Mouse (Mus musculus) thymus, adult 2 months (tissue): ENCODE results near the gene Golph3. TPM values are rescaled to one million over a fixed set of nuclear protein-coding genes. Genes with fewer than 3 reads are reported as not detected.

Experiments
- DNase-seq: peaks from one replicate; pipeline ENCODE4 v3.0.0; 2021
- H3K27ac ChIP-seq: fragments of 200-500 bp; 2 replicates; pipeline ENCODE4 v1.5.1; 2012; ENCODE audit warnings: low read length, control low read depth; ENCODE audit not compliant: control insufficient read depth, insufficient read depth
- H3K27me3 ChIP-seq: fragments of 200-500 bp; 2 replicates; pipeline ENCODE4 v1.6.1; 2012; ENCODE audit warnings: mild to moderate bottlenecking, low read length, moderate library complexity, mixed read lengths; ENCODE audit not compliant: control insufficient read depth, insufficient read depth
- H3K36me3 ChIP-seq: fragments of 200-500 bp; 2 replicates; pipeline ENCODE4 v1.6.1; 2012; ENCODE audit warnings: mild to moderate bottlenecking, low read length, moderate library complexity; ENCODE audit not compliant: control insufficient read depth, insufficient read depth
- H3K4me1 ChIP-seq: fragments of 200-500 bp; replicated peaks from 2 replicates; pipeline ENCODE4 v1.6.1; 2012; ENCODE audit warnings: low read length; ENCODE audit not compliant: control insufficient read depth, insufficient read depth
- H3K4me3 ChIP-seq: fragments of 200-500 bp; 2 replicates; pipeline ENCODE4 v1.5.1; 2012; ENCODE audit warnings: mild to moderate bottlenecking, low read length, control low read depth, moderate library complexity; ENCODE audit not compliant: control insufficient read depth, insufficient read depth
- CTCF ChIP-seq: fragments of 200-500 bp; IDR thresholded peaks from 2 replicates; pipeline ENCODE4 v1.5.1; 2012; ENCODE audit warnings: mild to moderate bottlenecking, control low read depth, low read length, moderate library complexity, borderline replicate concordance; ENCODE audit not compliant: control insufficient read depth, poor library complexity, insufficient read depth; ENCODE audit errors: extremely low read depth
- POLR2A ChIP-seq: fragments of 200-500 bp; IDR thresholded peaks from 2 replicates; pipeline ENCODE4 v1.6.1; 2012; ENCODE audit warnings: mild to moderate bottlenecking, low read length, control low read depth, moderate library complexity; ENCODE audit not compliant: control insufficient read depth, poor library complexity, insufficient read depth; ENCODE audit errors: extremely low read depth
- WGBS: fragments of 180-500 bp; shearing (Covaris S2); methylation state at CpG from one replicate; pipeline ENCODE4 v1.1.7; 2018; 5-methylcytosine and 5-hydroxymethylcytosine counted together
- polyA plus RNA-seq: library from polyadenylated mRNA; depleted of rRNA; stranded (reverse); fragments of >200 nt; gene quantifications from 2 replicates; pipeline ENCODE4 v1.2.3, GENCODE M21; 2012; rRNA removed

Gene Golph3
- 91.4 and 95.5 TPM in 2 replicates for polyA plus RNA-seq

DNA sequence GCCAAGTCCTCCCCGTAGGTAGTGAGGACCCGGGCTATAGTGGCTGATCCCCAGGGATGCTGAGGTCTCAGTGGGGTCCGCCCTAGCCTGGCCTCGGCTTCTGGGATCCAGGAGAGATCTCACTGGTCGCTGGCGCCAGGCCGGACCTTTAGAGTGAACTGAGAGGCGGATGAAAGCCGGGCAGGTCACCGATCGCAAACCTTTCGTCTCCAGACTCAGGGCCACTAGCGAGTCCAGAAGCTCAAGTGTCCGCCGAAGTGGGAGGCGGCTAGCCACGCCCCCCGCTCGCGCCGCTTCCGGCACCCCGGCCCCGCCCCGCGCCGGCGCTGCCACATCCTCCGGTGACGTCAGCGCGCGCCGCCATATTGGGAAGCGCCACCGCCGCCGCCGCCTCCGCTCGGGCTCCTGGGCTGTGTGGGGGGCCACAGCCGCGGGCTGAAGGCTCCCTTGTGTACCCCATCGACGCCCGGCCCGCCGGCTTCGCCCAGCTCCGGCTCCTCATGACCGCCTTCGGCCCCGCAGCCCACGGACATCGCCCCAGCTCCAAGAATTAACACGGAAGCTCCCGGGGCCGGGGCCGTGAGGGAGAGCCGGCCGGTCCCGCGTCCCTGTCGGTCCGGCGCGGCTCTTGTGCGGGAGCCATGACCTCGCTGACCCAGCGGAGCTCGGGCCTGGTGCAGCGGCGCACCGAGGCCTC is at the start of gene Golph3:
Golph3 (plus strand) TSS at position 360 of the 697 bp plus-strand sequence.
- no peak for TF ChIP-seq CTCF
- peak; percentile 80 for TF ChIP-seq POLR2A
- peak within 1 kb of the TSS; percentile 83 for H3K4me3 ChIP-seq
- H3K27ac ChIP-seq = peak within 1 kb of the TSS; percentile 38; the same call in 1 of the 2 replicates
- WGBS = under 1% methylated on average over 56 of the region's 74 CpGs
- DNase-seq = peak; percentile 93
- peaks cover 2% of the 10 kb centered on the region; the same call in 1 of the 2 replicates for H3K27me3 ChIP-seq
- no peaks in the 10 kb centered on the region for H3K36me3 ChIP-seq
- H3K4me1 ChIP-seq = peaks cover 2% of the 10 kb centered on the region

DNA sequence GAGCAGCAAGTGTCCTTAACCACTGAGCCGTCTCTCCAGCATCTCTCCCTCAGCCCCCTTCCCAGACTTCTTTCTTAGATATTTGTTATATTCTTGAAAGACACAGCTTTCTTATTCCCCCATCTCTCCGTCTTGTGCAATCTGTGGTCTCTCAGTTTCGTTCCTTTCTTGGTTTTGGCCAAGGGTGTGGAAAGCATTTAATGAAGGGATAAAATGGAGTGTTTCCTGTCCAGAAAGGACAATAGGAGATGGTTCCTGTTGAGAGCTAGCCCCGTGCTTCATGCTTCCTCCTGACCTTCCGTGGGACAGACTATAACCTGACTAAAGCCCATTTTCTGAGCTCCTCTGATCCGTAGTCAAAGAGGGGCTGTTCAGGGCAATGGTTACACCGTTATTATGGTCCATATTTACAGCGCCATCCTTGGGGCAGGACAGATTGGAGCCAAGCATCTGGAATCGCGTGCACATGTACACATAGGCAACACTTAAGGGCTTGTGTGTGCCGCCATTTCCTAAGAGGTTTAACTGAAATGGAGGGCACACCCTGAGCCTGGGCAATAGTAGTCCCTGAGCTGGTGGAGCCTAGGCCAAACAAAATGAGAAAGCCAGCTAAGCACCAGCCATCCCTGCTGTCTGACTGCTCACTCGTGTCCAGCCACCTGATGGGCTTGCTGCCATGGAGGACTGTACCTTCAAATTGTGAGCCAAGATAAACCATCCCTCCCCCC is 47.8 kb upstream of the Golph3 start:
- H3K4me3 ChIP-seq = no peak overlapping the region
- H3K27ac ChIP-seq = no peak overlapping the region
- WGBS = 91% methylated on average over 12 of the region's 12 CpGs
- no peak for TF ChIP-seq CTCF
- no peak for TF ChIP-seq POLR2A
- no peaks in the 10 kb centered on the region for H3K4me1 ChIP-seq
- no peaks in the 10 kb centered on the region for H3K27me3 ChIP-seq
- no peak for DNase-seq
- peaks cover 20% of the 10 kb centered on the region for H3K36me3 ChIP-seq

DNA sequence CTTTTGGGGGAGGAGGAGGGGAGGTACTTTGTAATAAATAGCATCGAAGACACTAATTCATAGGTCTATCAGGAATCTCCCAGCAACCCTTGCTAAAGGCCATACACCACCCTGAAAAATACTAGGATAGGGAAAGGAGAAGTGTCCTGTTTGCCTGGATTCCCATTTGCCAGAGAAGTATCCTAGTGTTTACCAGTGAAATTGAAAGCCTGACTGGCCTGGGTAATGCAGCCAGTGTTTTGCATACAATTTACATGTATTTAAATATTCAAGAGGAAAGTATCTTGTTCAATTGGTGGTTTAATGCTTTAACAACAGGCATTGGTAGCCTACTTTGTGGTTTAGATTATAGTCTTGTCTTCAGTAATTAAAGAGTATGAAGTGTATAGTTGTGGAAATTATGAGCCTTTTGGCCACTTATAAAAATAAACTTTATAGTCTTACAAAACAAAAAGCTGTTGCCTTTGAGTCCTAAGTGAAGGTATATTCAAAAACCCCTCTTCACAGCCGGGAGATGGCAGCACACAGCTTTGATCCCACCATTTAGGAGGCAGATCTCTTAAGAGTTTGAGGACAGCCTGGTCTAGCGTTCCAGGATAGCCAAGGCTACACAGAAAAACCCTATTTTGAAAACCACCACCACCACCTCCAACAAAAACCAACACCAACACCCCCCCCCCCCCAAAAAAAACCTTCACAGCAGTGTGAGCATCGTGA is 47.0 kb upstream of the Golph3 start:
- DNase-seq = no peak
- peaks cover 20% of the 10 kb centered on the region for H3K36me3 ChIP-seq
- H3K27ac ChIP-seq = no peak overlapping the region
- H3K4me1 ChIP-seq = no peaks in the 10 kb centered on the region
- H3K27me3 ChIP-seq = no peaks in the 10 kb centered on the region
- TF ChIP-seq CTCF = no peak
- TF ChIP-seq POLR2A = no peak
- no peak overlapping the region for H3K4me3 ChIP-seq
- whole genome bisulfite sequencing = 78% methylated on average over 4 of the region's 4 CpGs

DNA sequence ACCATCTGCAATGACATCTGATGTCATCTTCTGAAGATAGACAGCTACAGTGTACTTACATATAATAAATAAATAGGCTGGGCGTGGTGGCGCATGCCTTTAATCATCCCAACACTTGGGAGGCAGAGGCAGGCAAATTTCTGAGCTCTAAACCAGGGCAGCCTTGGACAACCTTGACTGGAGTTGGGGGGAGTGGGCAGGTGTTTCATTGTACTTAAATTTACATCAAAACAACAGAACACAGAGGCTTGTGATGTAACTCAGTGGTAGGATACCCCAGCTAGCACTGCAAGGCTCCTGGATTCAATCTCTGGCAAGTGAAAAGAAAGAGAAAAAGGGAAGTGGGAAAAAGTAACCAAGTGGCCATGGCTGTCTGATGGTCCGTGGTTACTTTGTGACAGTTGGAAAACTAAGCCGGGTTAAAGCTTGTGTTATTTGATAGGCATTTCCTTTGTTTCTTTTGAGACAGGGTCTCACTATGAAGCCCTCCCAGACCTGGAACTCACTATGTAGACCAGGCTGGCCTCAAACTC is 46.1 kb upstream of the Golph3 start:
- Histone ChIP-seq H3K27ac (no peak overlapping the region), H3K4me1 (no peaks in the 10 kb centered on the region), H3K4me3 (no peak overlapping the region), H3K36me3 (peaks cover 12% of the 10 kb centered on the region), H3K27me3 (no peaks in the 10 kb centered on the region)
- no peak for TF ChIP-seq POLR2A
- TF ChIP-seq CTCF = no peak
- 53% methylated on average over 4 of the region's 4 CpGs for WGBS
- DNase-seq = no peak

DNA sequence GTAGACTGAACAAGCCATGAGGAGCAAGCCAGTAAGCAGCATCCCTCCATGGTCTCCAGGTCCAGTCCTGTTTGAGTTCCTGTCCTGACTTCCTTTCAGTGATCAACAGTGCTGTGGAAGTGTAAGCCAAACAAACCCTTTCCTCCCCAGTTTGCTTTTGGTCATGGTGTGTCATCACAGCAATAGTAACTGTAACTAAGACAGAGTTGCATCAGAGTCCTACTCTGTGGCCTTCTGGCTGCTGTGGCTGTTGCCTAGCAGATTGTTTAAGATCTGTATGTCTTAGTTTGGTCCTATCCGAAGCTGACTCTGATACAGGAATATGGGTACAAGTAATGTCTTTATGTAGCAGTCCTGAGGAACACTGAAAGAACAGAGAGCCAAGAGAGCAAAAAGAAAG is 41.4 kb upstream of the Golph3 start:
- Histone ChIP-seq H3K36me3 (no peaks in the 10 kb centered on the region), H3K27me3 (no peaks in the 10 kb centered on the region), H3K27ac (no peak overlapping the region), H3K4me1 (peaks cover 6% of the 10 kb centered on the region), H3K4me3 (no peak overlapping the region)
- WGBS = 95% methylated on average over 1 of the region's 1 CpGs
- TF ChIP-seq POLR2A (no peak), CTCF (no peak)
- DNase-seq = no peak

DNA sequence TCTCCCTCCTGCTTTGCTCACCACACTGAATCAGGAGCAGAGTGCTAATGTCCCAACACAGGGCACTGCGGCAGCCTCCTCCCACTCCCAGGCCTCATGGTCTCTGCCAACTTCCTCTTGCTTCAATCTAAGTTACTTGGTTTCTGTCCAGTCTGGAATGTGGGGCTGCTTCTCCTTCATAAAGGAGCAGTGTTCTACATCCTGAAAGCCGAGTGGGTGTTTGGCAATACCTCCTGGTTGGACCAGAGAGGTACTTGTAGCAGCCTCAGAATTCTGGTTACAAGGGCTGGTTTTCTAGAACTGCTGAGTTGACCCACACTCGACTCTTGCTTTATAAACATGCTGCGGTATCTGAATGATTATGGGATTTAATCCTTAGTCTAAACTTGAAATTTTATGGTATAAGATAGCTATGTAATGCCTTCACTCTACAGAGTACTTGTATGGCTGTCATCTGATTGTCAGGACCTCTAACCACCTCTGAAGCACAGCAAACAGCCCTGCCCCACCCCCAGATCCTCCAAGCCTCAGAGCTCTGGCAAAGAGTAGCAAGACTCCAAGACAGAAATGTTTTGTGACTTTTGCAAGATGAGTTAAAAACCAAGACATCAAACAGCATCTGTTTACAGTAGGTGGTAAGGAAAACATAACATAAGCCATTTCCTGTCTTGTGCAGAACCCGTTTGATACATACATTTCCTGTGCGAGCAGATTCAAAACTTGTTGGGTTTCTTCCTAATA is 36.3 kb upstream of the Golph3 start:
- no peaks in the 10 kb centered on the region for H3K27me3 ChIP-seq
- peak; percentile 24 for DNase-seq
- H3K36me3 ChIP-seq = no peaks in the 10 kb centered on the region
- peaks cover 13% of the 10 kb centered on the region for H3K4me1 ChIP-seq
- no peak for TF ChIP-seq CTCF
- no peak for TF ChIP-seq POLR2A
- WGBS = 69% methylated on average over 6 of the region's 6 CpGs
- H3K4me3 ChIP-seq = no peak overlapping the region
- peak overlapping the region; percentile 35; the same call in 1 of the 2 replicates for H3K27ac ChIP-seq
